Mouse (Mus musculus): ENCODE data around the gene Tpbpa. TPM values are rescaled to one million over a fixed set of nuclear protein-coding genes. Genes with fewer than 3 reads are reported as not detected.

Gene Tpbpa
- polyA plus RNA-seq, 1 experiment from 2014 or later: not detected

DNA sequence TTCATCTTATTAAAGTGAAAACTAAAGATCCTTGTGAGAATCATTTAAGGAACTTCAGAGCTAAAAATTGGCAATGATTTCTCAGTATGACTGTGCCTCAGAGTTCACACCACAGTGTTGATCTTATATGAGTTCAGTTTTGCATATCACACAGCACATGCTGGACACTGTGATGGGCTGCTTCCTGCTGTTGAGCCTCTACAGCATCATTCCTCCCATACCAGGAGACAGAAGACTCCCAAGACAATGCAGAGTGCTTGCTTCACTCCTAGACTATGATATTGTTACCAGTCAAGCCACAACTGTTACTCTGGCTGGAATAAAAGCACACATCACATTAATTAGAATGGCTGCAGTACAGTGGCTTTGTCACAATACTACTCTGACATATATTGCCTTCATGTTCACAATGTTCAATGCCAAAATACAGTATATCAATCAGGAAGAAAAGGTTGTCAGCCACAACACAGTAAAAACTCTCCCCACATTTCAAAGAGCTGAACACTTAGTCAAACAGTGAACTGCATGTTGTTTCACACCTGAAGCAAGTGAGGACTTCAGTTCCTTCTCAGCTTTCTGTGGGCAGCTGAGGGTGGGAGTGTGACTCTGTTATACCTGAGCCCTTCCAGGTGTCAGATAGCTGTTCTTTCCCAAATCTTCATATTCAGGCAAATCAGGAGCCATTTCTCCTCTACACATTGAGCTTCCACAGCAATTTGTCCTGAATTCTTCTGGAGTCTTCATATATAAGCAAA lies 46.2 kb downstream of the Tpbpa start:
- Histone ChIP-seq H3K4me3 (replicated peaks; ENCODE audit: low read length) (no peak overlapping the region), H3K9me3 (ENCODE audit: control insufficient read depth, low read length) (0 out of 2 replicates have a peak, but pooled peaks cover 2% of the 10 kb centered on the region), H3K4me1 (replicated peaks; ENCODE audit: control insufficient read depth, insufficient read depth, low read length) (no peaks in the 10 kb centered on the region), H3K9ac (replicated peaks; ENCODE audit: low read depth, low read length) (no peak overlapping the region), H3K27me3 (replicated peaks; ENCODE audit: control insufficient read depth, insufficient read depth, low read length) (no peaks in the 10 kb centered on the region), H3K4me2 (ENCODE audit: low read length) (no peak overlapping the region), H3K36me3 (ENCODE audit: control insufficient read depth, insufficient read depth) (no peaks in the 10 kb centered on the region), H3K27ac (ENCODE audit: low read length) (no peak overlapping the region)
- ATAC-seq: no peak

DNA sequence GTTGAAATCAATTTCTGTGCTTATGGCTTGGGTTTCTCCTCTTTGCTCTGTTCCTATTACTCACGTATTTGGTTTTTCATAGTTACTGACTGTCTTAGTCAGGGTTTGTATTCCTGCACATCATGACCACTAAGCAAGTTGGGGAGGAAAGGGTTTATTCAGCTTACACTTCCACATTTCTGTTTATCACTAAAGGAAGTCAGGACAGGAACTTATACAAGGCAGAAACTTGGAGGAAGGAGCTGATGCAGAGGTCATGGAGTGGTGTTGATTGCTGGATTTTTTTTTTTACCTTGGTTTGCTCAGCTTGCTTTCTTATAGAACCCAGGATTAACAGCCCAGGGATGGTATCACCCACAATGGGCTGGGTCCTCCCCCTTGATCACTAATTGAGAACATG lies 49.5 kb downstream of the Tpbpa start:
- no peak overlapping the region for H3K4me3 ChIP-seq (replicated peaks; ENCODE audit: low read length)
- H3K36me3 ChIP-seq (ENCODE audit: control insufficient read depth, insufficient read depth): no peaks in the 10 kb centered on the region
- H3K4me1 ChIP-seq (replicated peaks; ENCODE audit: control insufficient read depth, insufficient read depth, low read length): no peaks in the 10 kb centered on the region
- H3K27me3 ChIP-seq (replicated peaks; ENCODE audit: control insufficient read depth, insufficient read depth, low read length): no peaks in the 10 kb centered on the region
- H3K9me3 ChIP-seq (ENCODE audit: control insufficient read depth, low read length): 0 out of 2 replicates have a peak, but pooled peaks cover 2% of the 10 kb centered on the region
- no peak overlapping the region for H3K9ac ChIP-seq (replicated peaks; ENCODE audit: low read depth, low read length)
- H3K27ac ChIP-seq (ENCODE audit: low read length): no peak overlapping the region
- WGBS: 94% methylated on average over 1 of the region's 1 CpGs
- H3K4me2 ChIP-seq (ENCODE audit: low read length): no peak overlapping the region
- ATAC-seq: no peak

Other genes with a start within 250 kb of the Tpbpa start
- gene BC051665, start 155.6 kb downstream of the Tpbpa start, polyA plus RNA-seq (2015; fragmentation: Nextera tagmentation; extraction: Ambion mirVana): not detected in 2 replicates
- not detected in 2 replicates for gene Ctsll3, start 139.1 kb downstream of the Tpbpa start, polyA plus RNA-seq (2015; fragmentation: Nextera tagmentation; extraction: Ambion mirVana)
- not detected in 2 replicates for gene 4930486L24Rik, start 77.5 kb downstream of the Tpbpa start, polyA plus RNA-seq (2015; fragmentation: Nextera tagmentation; extraction: Ambion mirVana)
- gene Gm49392, start 45.1 kb downstream of the Tpbpa start, polyA plus RNA-seq (2015; fragmentation: Nextera tagmentation; extraction: Ambion mirVana): not detected in 2 replicates
- gene Ctla2b, start 44.5 kb downstream of the Tpbpa start, polyA plus RNA-seq (2015; fragmentation: Nextera tagmentation; extraction: Ambion mirVana): 0.30 and 2.4 TPM in 2 replicates
- not detected in 2 replicates for gene Tpbpb, start 37.1 kb downstream of the Tpbpa start, polyA plus RNA-seq (2015; fragmentation: Nextera tagmentation; extraction: Ambion mirVana)
- not detected in 2 replicates for gene Gm49393, start 6.4 kb downstream of the Tpbpa start, polyA plus RNA-seq (2015; fragmentation: Nextera tagmentation; extraction: Ambion mirVana)
- 0.36 and 1.2 TPM in 2 replicates for gene Gm49391, start 5.4 kb downstream of the Tpbpa start, polyA plus RNA-seq (2015; fragmentation: Nextera tagmentation; extraction: Ambion mirVana)
- 13.6 and 15.7 TPM in 2 replicates for gene Ctla2a, start 5.4 kb downstream of the Tpbpa start, polyA plus RNA-seq (2015; fragmentation: Nextera tagmentation; extraction: Ambion mirVana)
- gene Ctsj, start 64.0 kb upstream of the Tpbpa start, polyA plus RNA-seq (2015; fragmentation: Nextera tagmentation; extraction: Ambion mirVana): not detected in 2 replicates
- not detected in 2 replicates for gene Ctsq, start 98.6 kb upstream of the Tpbpa start, polyA plus RNA-seq (2015; fragmentation: Nextera tagmentation; extraction: Ambion mirVana)
- not detected in 2 replicates for gene Ctsr, start 222.3 kb upstream of the Tpbpa start, polyA plus RNA-seq (2015; fragmentation: Nextera tagmentation; extraction: Ambion mirVana)